In the genomic region with DNA sequence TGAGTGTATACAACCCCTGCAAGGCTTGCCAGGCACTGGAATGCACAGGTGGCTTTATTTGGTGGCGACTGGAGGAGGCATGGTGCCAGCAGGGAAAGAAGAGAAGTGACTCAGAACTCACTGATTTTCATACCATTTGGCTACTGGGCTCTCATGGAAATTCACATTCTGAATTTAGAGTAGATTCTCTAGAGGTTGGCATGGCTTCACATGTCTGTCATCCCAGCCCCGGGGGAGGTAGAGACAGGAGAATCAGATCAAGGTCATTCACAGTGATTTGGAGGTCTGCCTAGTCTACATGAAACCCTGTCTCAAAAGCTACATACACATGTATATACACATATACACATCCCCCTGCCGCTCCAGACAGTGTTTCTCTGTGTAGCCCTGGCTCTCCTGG, we compare ENCODE assay signal across 20 mouse cellular contexts. TPM values are rescaled to one million over a fixed set of nuclear protein-coding genes. Genes with fewer than 3 reads are reported as not detected.
DNase-seq lines count a peak whose midpoint lies in the region; ATAC-seq lines count a peak whose summit lies in the region.
"Had no signal": no experiment of that assay in that cellular context is flagged by ENCODE, and none has a peak within 500 bp of the region (broad histone marks: within the 10 kb centered on the region; RNA-seq: fewer than 3 reads in every experiment).

No protein-coding gene starts in this region.

- H3K4me2 ChIP-seq in liver, embryonic 11.5 days = no peak overlapping the region
- H3K4me2 ChIP-seq: hindbrain, embryonic 14.5 days; midbrain, embryonic 11.5 days had no signal

- H3K36me3 ChIP-seq in liver, embryonic 11.5 days (ENCODE audit: control insufficient read depth, insufficient read depth, low read length) = no peaks in the 10 kb centered on the region
- H3K36me3 ChIP-seq: embryonic facial prominence, embryonic 10.5 days; forebrain, embryonic 10.5 days; limb, embryonic 10.5 days had no signal

- no peak overlapping the region for H3K4me3 ChIP-seq in liver, embryonic 11.5 days (ENCODE audit: low read depth, low read length)
- H3K4me3 ChIP-seq: embryonic facial prominence, embryonic 10.5 days; forebrain, embryonic 10.5 days; gastrocnemius, adult 2 months; limb, embryonic 10.5 days had no signal

- peak; percentile 21 for DNase-seq in layer of hippocampus, adult 11-12 months (ENCODE audit: low spot score)
- DNase-seq in layer of hippocampus, adult 9-10 months (ENCODE audit: low spot score) = no peak
- DNase-seq in right cerebral cortex, adult 2 months (ENCODE audit: low spot score in 2 of 2) = peak; percentile 28 to 38
- no peak for DNase-seq in right cerebral cortex, postnatal 10 days (ENCODE audit: low spot score in 2 of 2)
- peak; percentile 28 for DNase-seq in layer of hippocampus, adult 9-11 months
- DNase-seq in neural tube, embryonic 10.5 days (ENCODE audit: extremely low spot score, low spot score) = no peak
- no peak for DNase-seq in liver, embryonic 11.5 days (ENCODE audit: low spot score)
- DNase-seq: cerebellum, adult 11 months; cerebellum, adult 9-11 months; gastrocnemius, adult 2 months; kidney, adult 18-20 months; liver; thymus, adult 2 months had no signal

- no peaks in the 10 kb centered on the region for H3K4me1 ChIP-seq in liver, embryonic 11.5 days (replicated peaks; ENCODE audit: control insufficient read depth, insufficient read depth, low read length)
- H3K4me1 ChIP-seq: embryonic facial prominence, embryonic 10.5 days; forebrain, embryonic 10.5 days; limb, embryonic 10.5 days had no signal

- no peak overlapping the region for H3K27ac ChIP-seq in liver, embryonic 11.5 days (ENCODE audit: low read depth, low read length)
- H3K27ac ChIP-seq: embryonic facial prominence, embryonic 10.5 days; forebrain, embryonic 10.5 days; gastrocnemius, adult 2 months; hindbrain, embryonic 14.5 days; limb, embryonic 10.5 days had no signal

- H3K9me3 ChIP-seq in liver, embryonic 11.5 days (ENCODE audit: control insufficient read depth, low read length) = no peaks in the 10 kb centered on the region
- H3K9me3 ChIP-seq: embryonic facial prominence, embryonic 10.5 days; forebrain, embryonic 10.5 days; limb, embryonic 10.5 days had no signal

- H3K9ac ChIP-seq in liver, embryonic 11.5 days (ENCODE audit: low read depth, low read length) = no peak overlapping the region
- H3K9ac ChIP-seq: hindbrain, embryonic 14.5 days had no signal

- WGBS in liver, embryonic 11.5 days = 80% methylated on average over 3 of the region's 3 CpGs

- H3K27me3 ChIP-seq in liver, embryonic 11.5 days (replicated peaks; ENCODE audit: control insufficient read depth, insufficient read depth, low read length) = no peaks in the 10 kb centered on the region

- no peak for ATAC-seq in liver, embryonic 11.5 days (replicated peaks; ENCODE audit: low FRiP score)
- ATAC-seq: forebrain, embryonic 16.5 days; inflammation-experienced regulatory T-cells, adult 6 months had no signal

RNA-seq across cellular contexts. Expression of gene Flvcr2, which starts 9.4 kb away (rescaled TPM):
- 3.3 and 3.9 TPM in 2 replicates for polyA plus RNA-seq in liver, embryonic 11.5 days (2014; fragmentation: Nextera tagmentation; extraction: Ambion mirVana)

RNA-seq across cellular contexts. Expression of gene Batf, which starts 50.5 kb away (rescaled TPM):
- polyA plus RNA-seq in liver, embryonic 11.5 days (2014; fragmentation: Nextera tagmentation; extraction: Ambion mirVana) = 6.8 and 8.6 TPM in 2 replicates

Comparison
In these comparisons a context has a peak if more than half of its experiments do, and no peak if none do; other contexts are left out.
1. DNase-seq: peak in layer of hippocampus, adult 11-12 months (single experiment), right cerebral cortex, adult 2 months (2 of 2) and layer of hippocampus, adult 9-11 months (single experiment); none in layer of hippocampus, adult 9-10 months (single experiment), right cerebral cortex, postnatal 10 days (0 of 2), neural tube, embryonic 10.5 days (single experiment) and liver, embryonic 11.5 days (single experiment).